9 mouse cellular contexts compared by ENCODE assay signal in the genomic region with DNA sequence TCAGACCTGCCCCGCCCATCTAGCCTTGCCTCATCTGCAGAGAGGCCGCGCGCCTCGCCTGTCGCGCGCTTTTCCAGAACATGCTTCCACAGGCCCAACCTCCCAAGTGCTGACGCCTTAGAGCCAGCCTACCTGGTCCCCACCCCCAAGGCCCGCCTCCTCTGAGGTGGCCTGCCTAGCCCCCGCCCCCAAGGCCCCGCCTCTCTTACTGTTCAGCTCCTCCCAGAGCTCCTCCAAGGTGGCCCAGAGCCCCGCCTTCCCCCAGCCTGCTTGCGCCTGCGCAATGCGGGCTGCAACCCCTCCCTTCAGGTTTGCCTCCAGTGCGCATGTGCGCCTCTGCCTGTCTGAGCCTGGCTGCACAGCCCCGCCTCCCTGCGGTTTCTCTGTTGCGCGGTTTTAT. TPM values are rescaled to one million over a fixed set of nuclear protein-coding genes. Genes with fewer than 3 reads are reported as not detected.
DNase-seq lines count a peak whose midpoint lies in the region; ATAC-seq lines count a peak whose summit lies in the region.
"Had no signal": no experiment of that assay in that cellular context is flagged by ENCODE, and none has a peak within 500 bp of the region (broad histone marks: within the 10 kb centered on the region; RNA-seq: fewer than 3 reads in every experiment).

No protein-coding gene starts in this region.

- no peak overlapping the region for H3K27ac ChIP-seq in embryonic facial prominence, embryonic 14.5 days (replicated peaks; ENCODE audit: low read depth, low read length)
- H3K27ac ChIP-seq: macrophage had no signal

- no peaks in the 10 kb centered on the region for H3K4me1 ChIP-seq in embryonic facial prominence, embryonic 14.5 days (ENCODE audit: control insufficient read depth, insufficient read depth, low read length)

- no peaks in the 10 kb centered on the region for H3K27me3 ChIP-seq in embryonic facial prominence, embryonic 14.5 days (replicated peaks; ENCODE audit: control insufficient read depth, insufficient read depth, low read length)

- H3K4me2 ChIP-seq in embryonic facial prominence, embryonic 14.5 days (ENCODE audit: low read depth, low read length): peak overlapping the region; percentile 54

- peak; percentile 86 to 88 for DNase-seq in adrenal gland, postnatal 4 days (ENCODE audit: low spot score in 2 of 2)
- DNase-seq in embryonic facial prominence, embryonic 14.5 days (ENCODE audit: low spot score): peak; percentile 96
- DNase-seq in heart, adult 18-20 months: peak; percentile 96
- peak; percentile 94 for DNase-seq in kidney, adult 11 months
- DNase-seq in left cerebral cortex, postnatal 25 days (ENCODE audit: low spot score in 2 of 2): peak; percentile 90 to 97
- DNase-seq in right cerebral cortex, adult 2 months (ENCODE audit: low spot score in 2 of 2): peak; percentile 91 to 92
- DNase-seq in urinary bladder, adult 2 months (ENCODE audit: low spot score): peak; percentile 80

- H3K9me3 ChIP-seq in embryonic facial prominence, embryonic 14.5 days (ENCODE audit: control insufficient read depth, low read length): peaks cover 24% of the 10 kb centered on the region

- peak overlapping the region; percentile 56 for H3K4me3 ChIP-seq in embryonic facial prominence, embryonic 14.5 days (ENCODE audit: low read depth, low read length)

- H3K9ac ChIP-seq in embryonic facial prominence, embryonic 14.5 days (ENCODE audit: low read depth, low read length): no peak overlapping the region

- peak; percentile 93 for ATAC-seq in embryonic facial prominence, embryonic 14.5 days (ENCODE audit: low read depth)
- peak; percentile 92 for ATAC-seq in megakaryocyte-erythroid progenitor cell, adult 5-6 weeks (replicated peaks; ENCODE audit: low FRiP score, low TSS enrichment, poor library complexity, severe bottlenecking)

- 68% methylated on average over 11 of the region's 22 CpGs for WGBS in embryonic facial prominence, embryonic 14.5 days

- H3K36me3 ChIP-seq in embryonic facial prominence, embryonic 14.5 days (ENCODE audit: control insufficient read depth, insufficient read depth, low read length): no peaks in the 10 kb centered on the region

- intact Hi-C loops in left cerebral cortex, postnatal 25 days (cut with DNase I): loop anchor here (5.0 kb wide), 2 partner anchors 363 to 633 kb away; partner anchors contain the start of gene Asb4

RNA-seq across cellular contexts. Expression of gene Peg10, which starts 2.0 kb away (rescaled TPM):
- 100 to 1,000 TPM; 493 to 517 TPM for total RNA-seq in adrenal gland, postnatal 4 days (2021)
- 21.2 and 22.3 TPM in 2 replicates for polyA plus RNA-seq in embryonic facial prominence, embryonic 14.5 days (2014; fragmentation: Nextera tagmentation; extraction: Ambion mirVana)
- total RNA-seq in heart, adult 18-20 months (2021): 1 to 10 TPM; 1.1 to 1.3 TPM
- total RNA-seq in left cerebral cortex, postnatal 25 days (2021): 10 to 100 TPM; 12.5 to 19.1 TPM
- 0.25 and 0.61 TPM in 2 replicates for total RNA-seq in megakaryocyte-erythroid progenitor cell, adult 5-6 weeks (2014; fragmentation: Nextera tagmentation)
- total RNA-seq in megakaryocyte-erythroid progenitor cell, adult 5-6 weeks (2017): 0.28 and 1.4 TPM in 2 replicates
- polyA plus RNA-seq in urinary bladder, adult 2 months (2012; rRNA removed): 5.5 and 8.5 TPM in 2 replicates

RNA-seq across cellular contexts. Expression of gene Sgce, which starts 2.1 kb away (rescaled TPM):
- total RNA-seq in adrenal gland, postnatal 4 days (2021): 10 to 100 TPM; 79.5 to 84.7 TPM
- polyA plus RNA-seq in embryonic facial prominence, embryonic 14.5 days (2014; fragmentation: Nextera tagmentation; extraction: Ambion mirVana): 67.1 and 69.8 TPM in 2 replicates
- total RNA-seq in heart, adult 18-20 months (2021): 10 to 100 TPM; 16.5 to 19.4 TPM
- 10 to 100 TPM; 34.7 to 35.1 TPM for total RNA-seq in left cerebral cortex, postnatal 25 days (2021)
- total RNA-seq in megakaryocyte-erythroid progenitor cell, adult 5-6 weeks (2014; fragmentation: Nextera tagmentation): 0.57 TPM in 1 of 2 replicates, not detected in the other
- total RNA-seq in megakaryocyte-erythroid progenitor cell, adult 5-6 weeks (2017): 1.0 and 4.4 TPM in 2 replicates
- polyA plus RNA-seq in urinary bladder, adult 2 months (2012; rRNA removed): 71.6 and 86.3 TPM in 2 replicates

Comparison
In these comparisons a context has a peak if more than half of its experiments do, and no peak if none do; other contexts are left out.
1. RNA of gene Peg10, which starts 2.0 kb away (total RNA-seq): 493 to 517 TPM in adrenal gland, postnatal 4 days; 12.5 to 19.1 TPM in left cerebral cortex, postnatal 25 days, 1.1 to 1.3 TPM in heart, adult 18-20 months and 0.25 to 1.4 TPM in megakaryocyte-erythroid progenitor cell, adult 5-6 weeks; every median in the first group is over 10 times any median in the second.
2. Peak in every context shown above with its lines, with median percentiles within 50 percentile points of each other: DNase-seq.